Mouse (Mus musculus): ENCODE data around the gene Osgep.
"Not testable (repeated sequence)": the region's sequence is repeated elsewhere in the genome, so short reads cannot be mapped to it uniquely, and the experiment has no call there.

GRCm38 (mm10) chr14:50973054-50973453, 48.4 kb upstream of the Osgep start:
- not testable (repeated sequence) for TF ChIP-seq GATA1, TAL1 (IDR thresholded peaks at IDR 0.05; ENCODE audit: low read length)
